Mouse (Mus musculus): ENCODE measurements around the gene Marcksl1.

GRCm38 (mm10) chr4:129565139-129565538, 51.8 kb downstream of the Marcksl1 start:
- TF ChIP-seq CTCF (IDR thresholded peaks at IDR 0.05; ENCODE audit: low read depth): no peak
- no peak for TF ChIP-seq EP300 (optimal IDR thresholded peaks at IDR 0.05)

All from stomach, postnatal 0 days (tissue).